Mouse (Mus musculus) megakaryocyte, embryonic 14.5 days (primary cell): ENCODE results near the gene 4930507D05Rik. TPM values are rescaled to one million over a fixed set of nuclear protein-coding genes. Genes with fewer than 3 reads are reported as not detected.
"Not testable (repeated sequence)": the region's sequence is repeated elsewhere in the genome, so short reads cannot be mapped to it uniquely, and the experiment has no call there.

Source experiments
- H3K27me3 ChIP-seq: replicated peaks from 2 replicates; pipeline ENCODE3; 2012; ENCODE audit warnings: inconsistent platforms
- H3K36me3 ChIP-seq: replicated peaks from 2 replicates; pipeline ENCODE3; 2012; ENCODE audit warnings: low read length, inconsistent platforms, mixed read lengths
- H3K4me1 ChIP-seq: 2 replicates; pipeline ENCODE4 v1.6.1; 2012; ENCODE audit warnings: inconsistent platforms
- H3K4me3 ChIP-seq: replicated peaks from 2 replicates; pipeline ENCODE3; 2012; ENCODE audit warnings: moderate library complexity, mild to moderate bottlenecking, inconsistent platforms
- H3K9me3 ChIP-seq: 2 replicates; pipeline ENCODE4 v1.6.1; 2012; ENCODE audit warnings: inconsistent platforms
- FLI1 ChIP-seq: IDR thresholded peaks from 2 replicates; pipeline ENCODE4 v1.6.1; 2012; ENCODE audit warnings: low read length, inconsistent platforms, mixed read lengths
- GATA1 ChIP-seq: IDR thresholded peaks from 3 replicates; pipeline ENCODE4 v1.6.1; 2012; ENCODE audit warnings: mixed read lengths, low read length, inconsistent platforms, borderline replicate concordance
- polyA plus RNA-seq: library from polyadenylated mRNA; stranded (reverse); fragments of >175 nt; gene quantifications from 2 replicates; pipeline ENCODE4 v1.2.3, GENCODE M21; 2012; ENCODE audit warnings: low replicate concordance; ENCODE audit not compliant: insufficient read depth

The 4930507D05Rik gene
- polyA plus RNA-seq, 1 experiment: not detected

DNA sequence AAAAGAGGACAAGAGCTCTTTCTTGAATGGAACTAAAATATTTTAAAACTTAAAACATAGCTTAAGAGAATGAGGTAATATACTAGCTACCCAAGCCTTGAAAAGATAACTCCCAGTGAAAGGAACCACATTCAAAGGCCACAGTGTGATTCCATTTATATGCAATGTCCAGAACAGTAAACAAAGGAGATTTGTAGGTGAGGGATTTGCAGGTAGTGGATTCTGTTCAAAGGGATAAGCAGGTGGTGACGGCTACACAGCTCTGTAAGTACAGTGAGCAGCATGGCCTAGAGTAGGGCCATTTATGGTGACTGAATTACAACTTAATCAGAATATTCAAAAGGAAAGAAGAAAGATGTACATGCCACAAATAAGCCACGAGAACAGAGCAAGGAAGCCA, 27.7 kb downstream of the 4930507D05Rik start:
- H3K4me3 ChIP-seq: no peak overlapping the region
- TF ChIP-seq FLI1: no peak
- no peak for TF ChIP-seq GATA1
- H3K4me1 ChIP-seq: peaks cover 27% of the 10 kb centered on the region
- H3K36me3 ChIP-seq: peaks cover 37% of the 10 kb centered on the region
- no peaks in the 10 kb centered on the region for H3K27me3 ChIP-seq
- H3K9me3 ChIP-seq: no peaks in the 10 kb centered on the region

DNA sequence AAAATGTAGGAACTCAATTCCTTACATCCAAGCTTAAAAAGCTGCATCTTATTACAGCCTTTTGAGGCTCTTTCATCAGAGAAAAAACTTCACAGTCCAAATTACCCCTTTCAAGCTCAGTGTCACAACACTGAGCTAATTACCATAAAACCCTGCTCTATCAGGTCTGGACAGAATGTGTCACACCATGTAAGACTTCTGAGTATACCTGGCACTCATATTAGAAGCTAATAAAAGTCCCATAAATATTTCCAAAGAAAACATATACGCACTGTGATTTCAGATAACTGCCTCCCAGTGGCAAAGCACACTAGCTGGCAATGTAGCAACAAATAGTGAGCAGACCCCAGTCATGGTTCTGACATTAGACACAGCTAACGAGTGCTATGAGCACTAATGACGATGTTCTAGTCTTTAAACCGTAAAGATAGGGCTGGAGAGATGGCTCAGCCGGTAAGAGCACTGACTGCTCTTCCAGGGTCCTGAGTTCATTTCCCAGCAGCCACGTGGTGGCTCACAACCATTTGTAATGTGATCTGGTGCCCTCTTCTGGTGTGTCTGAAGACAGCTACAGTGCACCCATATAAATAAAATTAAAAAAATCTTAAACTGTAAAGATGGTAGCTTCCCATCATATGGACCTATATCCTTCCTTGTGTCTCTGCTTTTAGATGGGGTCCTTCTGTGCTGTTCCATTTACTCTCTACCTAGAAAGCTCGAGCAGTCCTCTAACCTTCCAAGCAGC, 32.0 kb downstream of the 4930507D05Rik start:
- Histone ChIP-seq H3K36me3 (peaks cover 23% of the 10 kb centered on the region), H3K4me3 (no peak overlapping the region), H3K4me1 (peaks cover 36% of the 10 kb centered on the region), H3K27me3 (no peaks in the 10 kb centered on the region), H3K9me3 (no peaks in the 10 kb centered on the region)
- TF ChIP-seq GATA1 (no peak), FLI1 (no peak)

DNA sequence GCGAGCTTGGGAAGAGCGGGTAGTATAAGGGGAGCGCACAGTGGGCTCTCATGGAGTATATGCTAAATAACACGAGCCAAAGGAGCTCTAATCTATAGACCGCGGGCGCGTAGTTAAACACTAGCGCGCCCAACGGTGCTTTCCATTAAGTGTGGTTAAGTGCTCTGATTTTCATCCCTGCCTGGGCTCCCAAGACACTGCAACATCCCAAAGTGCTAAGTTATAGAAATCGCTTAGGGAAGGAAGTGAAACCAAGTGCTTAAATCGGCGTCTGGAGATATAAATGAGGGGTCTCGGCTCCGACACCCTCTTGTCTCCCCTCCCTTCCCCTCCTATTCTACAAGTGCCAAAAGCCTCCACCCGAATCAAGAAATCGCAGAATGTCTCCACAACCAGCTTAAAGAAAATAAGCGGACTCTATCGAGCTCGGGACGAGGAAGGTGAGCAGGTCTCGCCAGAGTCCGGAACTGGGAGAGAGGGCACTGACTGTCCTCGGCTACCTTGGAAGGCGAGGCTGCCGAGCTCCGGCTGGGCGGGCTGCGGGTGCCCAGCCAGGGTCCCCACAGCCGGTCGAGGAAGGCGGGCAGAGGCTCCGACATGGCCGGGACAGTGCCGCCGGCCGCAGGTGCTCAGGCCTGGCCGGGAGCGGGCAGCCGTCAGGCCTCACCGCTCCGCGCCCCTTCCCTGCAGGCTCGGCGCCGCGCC, 36.7 kb downstream of the 4930507D05Rik start:
- Histone ChIP-seq H3K4me1 (peaks cover 34% of the 10 kb centered on the region), H3K36me3 (peaks cover 3% of the 10 kb centered on the region), H3K4me3 (peak overlapping the region; percentile 97), H3K27me3 (no peaks in the 10 kb centered on the region), H3K9me3 (no peaks in the 10 kb centered on the region)
- TF ChIP-seq GATA1: no peak
- no peak for TF ChIP-seq FLI1

DNA sequence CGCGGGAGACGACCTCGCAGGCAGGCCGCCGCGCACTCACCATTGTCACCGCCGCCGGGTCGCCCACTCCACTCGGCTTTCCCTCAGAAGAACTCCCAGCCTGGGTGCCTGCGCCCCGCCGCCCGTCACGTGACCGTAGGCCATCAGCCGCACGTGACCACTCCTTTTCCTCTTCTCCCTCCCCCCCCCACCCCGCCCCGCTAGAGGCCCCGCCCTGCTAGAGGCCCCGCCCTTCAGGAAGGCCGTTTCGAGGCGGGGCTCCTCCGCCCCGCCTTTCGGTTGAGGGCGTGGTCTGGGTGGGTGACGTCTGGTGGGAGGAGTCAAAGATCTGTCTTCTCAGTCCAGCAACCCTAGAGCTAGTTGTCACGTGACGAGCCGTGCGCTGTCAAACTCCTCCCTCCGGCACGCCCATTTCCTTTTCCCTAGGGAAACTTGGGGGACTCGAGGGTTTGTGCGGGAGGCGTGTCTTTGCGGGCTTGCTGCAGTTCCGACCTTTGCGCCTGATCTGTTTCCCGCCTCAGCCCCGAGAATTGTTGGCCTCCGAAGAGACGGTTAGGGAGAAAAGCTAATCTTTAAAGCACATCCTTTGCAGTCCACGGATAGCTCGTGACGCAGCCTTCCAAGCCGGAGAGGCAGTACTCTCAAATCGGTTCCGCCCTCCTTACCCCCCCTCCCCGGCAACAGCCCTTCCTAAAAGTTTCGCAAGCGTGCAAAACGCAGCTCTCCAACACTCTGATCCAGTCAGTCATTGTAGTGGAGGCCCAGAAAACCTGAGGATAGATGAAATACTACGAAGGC, 37.5 kb downstream of the 4930507D05Rik start, which contains the start of gene Vps26a:
TSS of gene Vps26a (minus strand) at position 188 of the 798 bp plus-strand sequence.
- Histone ChIP-seq H3K4me3 (peak within 1 kb of the TSS; percentile 97), H3K4me1 (peaks cover 27% of the 10 kb centered on the region), H3K27me3 (no peaks in the 10 kb centered on the region), H3K9me3 (no peaks in the 10 kb centered on the region), H3K36me3 (peaks cover 11% of the 10 kb centered on the region)
- TF ChIP-seq FLI1: no peak
- TF ChIP-seq GATA1: no peak

DNA sequence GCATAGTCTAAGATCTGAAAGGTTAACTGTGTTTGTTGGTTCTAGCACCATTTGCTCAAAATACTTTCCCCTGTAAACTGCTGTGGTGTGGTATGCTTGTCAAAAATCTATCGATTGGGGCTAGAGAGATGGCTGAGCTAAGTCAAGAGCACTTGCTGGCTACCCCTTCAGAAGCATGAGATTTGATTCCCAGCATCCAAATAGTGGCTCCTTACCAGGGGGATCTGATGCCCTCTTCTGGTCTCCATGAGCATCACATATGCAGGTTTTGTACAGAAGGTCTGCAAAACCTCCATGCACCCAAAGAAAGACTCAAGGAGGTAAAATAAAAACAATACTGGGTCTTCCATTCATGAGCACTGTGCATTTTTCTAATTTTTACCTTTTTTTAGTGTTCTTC, 39.0 kb downstream of the 4930507D05Rik start:
- TF ChIP-seq GATA1 (no peak), FLI1 (no peak)
- Histone ChIP-seq H3K36me3 (peaks cover 21% of the 10 kb centered on the region), H3K4me3 (peak overlapping the region; percentile 14), H3K9me3 (no peaks in the 10 kb centered on the region), H3K27me3 (no peaks in the 10 kb centered on the region), H3K4me1 (peaks cover 25% of the 10 kb centered on the region)

DNA sequence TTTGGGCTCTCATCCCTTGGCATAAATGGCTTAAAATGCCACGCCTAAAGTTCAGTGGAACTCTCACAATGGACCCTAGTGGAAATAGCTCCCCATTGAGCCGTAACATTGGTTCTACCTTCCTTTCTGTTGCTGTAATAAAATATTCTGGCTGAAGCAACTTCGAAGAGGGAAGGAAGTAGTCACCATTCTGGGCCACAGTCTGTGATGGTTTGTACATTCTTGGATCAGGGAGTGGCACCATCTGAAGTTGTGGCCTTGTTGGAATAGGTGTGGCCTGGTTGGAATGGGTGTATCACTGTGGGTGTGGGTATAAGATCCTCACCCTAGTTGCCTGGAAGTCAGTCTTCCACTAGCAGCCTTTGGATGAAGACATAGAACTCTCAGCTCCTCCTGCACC, 42.4 kb downstream of the 4930507D05Rik start:
- Histone ChIP-seq H3K36me3 (peaks cover 54% of the 10 kb centered on the region), H3K4me1 (peaks cover 18% of the 10 kb centered on the region)
- not testable (repeated sequence) for H3K4me3 ChIP-seq, H3K27me3 ChIP-seq, H3K9me3 ChIP-seq

DNA sequence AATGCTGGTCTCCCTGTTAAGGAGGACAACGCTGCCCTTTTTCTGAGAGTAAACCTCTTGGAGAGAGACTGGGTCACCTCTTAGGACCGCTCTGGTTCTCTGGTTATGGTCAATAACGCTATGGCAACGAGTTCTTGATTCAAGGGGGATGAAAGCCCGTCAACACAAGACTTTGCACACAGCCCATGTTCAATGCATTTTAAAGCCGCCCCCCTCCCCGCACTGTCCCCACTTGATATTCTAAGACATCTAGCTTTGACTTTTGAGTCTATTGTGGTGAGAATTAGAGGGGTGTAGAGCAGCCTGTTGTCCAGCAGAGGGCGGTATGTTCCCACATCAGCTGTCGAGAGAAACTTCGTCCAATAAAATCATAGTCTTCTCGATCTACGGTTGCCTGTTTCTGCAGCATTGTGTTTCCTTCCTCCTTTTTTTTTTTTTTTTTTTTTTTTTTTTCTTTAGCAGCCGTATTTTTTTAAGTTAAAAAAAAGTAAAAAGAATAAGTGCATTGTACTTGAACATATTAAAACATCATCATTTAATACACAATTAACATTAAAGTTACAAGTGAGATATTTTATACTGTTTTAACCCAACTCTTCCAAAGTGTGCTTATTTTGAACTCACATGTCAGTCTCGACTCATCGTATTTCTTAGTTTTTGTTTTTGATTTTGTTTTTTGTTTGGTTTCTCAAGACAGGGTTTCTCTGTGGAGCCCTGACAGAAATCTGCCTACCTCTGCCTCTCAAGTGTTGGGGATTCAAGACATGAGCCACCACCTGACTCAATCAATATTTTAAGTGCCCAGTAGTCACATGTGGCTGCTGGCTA, 51.0 kb downstream of the 4930507D05Rik start:
- Histone ChIP-seq H3K4me3 (peak overlapping the region; percentile 86), H3K9me3 (no peaks in the 10 kb centered on the region), H3K4me1 (peaks cover 65% of the 10 kb centered on the region), H3K36me3 (peaks cover 78% of the 10 kb centered on the region), H3K27me3 (no peaks in the 10 kb centered on the region)
- TF ChIP-seq FLI1 (no peak), GATA1 (no peak)

Other genes starting within 250 kb of the 4930507D05Rik start
- not detected in 2 replicates for gene Tspan15, start 218.2 kb upstream of the 4930507D05Rik start, polyA plus RNA-seq
- gene Tacr2, start 197.1 kb upstream of the 4930507D05Rik start, polyA plus RNA-seq: not detected in 2 replicates
- gene Hk1, start 69.6 kb upstream of the 4930507D05Rik start, polyA plus RNA-seq: 509 and 816 TPM in 2 replicates
- gene Hkdc1, start 27.0 kb upstream of the 4930507D05Rik start, polyA plus RNA-seq: not detected in 2 replicates
- gene Supv3l1, start 249 bp downstream of the 4930507D05Rik start, polyA plus RNA-seq: 10.9 TPM in 2 replicates
- 1.1 and 8.9 TPM in 2 replicates for gene Vps26a, start 37.3 kb downstream of the 4930507D05Rik start, polyA plus RNA-seq
- gene Srgn, start 78.0 kb downstream of the 4930507D05Rik start, polyA plus RNA-seq: 95.0 and 696 TPM in 2 replicates
- 2.5 and 5.1 TPM in 2 replicates for gene Kif1bp, start 129.0 kb downstream of the 4930507D05Rik start, polyA plus RNA-seq
- gene Ddx21, start 152.8 kb downstream of the 4930507D05Rik start, polyA plus RNA-seq: 5.4 and 39.8 TPM in 2 replicates
- gene Ddx50, start 201.7 kb downstream of the 4930507D05Rik start, polyA plus RNA-seq: 6.6 and 107 TPM in 2 replicates